Mouse (Mus musculus): ENCODE measurements around the gene Insr. TPM values are rescaled to one million over a fixed set of nuclear protein-coding genes. Genes with fewer than 3 reads are reported as not detected.
"Not testable (repeated sequence)": the region's sequence is repeated elsewhere in the genome, so short reads cannot be mapped to it uniquely, and the experiment has no call there.

The Insr gene
- polyA plus RNA-seq, 1 experiment from 2014 or later, result 20.7 TPM

DNA sequence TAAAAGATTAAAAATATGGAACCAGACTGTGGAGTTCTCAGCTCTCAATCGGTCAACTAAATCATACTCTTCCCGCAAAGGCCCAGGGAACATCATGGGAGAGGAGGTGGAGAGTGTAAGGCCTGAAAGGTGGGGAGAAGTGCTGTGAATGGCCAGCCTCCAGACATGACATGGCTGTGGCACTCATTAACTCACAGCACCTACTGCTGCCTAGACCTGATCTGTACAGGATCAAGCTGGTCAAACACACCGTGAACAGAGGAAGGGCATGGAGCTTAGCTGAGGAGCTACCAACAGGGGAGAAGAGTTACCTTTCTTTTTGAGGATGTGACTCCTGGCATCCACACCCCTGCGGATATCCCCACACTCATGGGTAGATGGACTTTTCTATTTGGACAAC is 102.0 kb downstream of the Insr start:
- Histone ChIP-seq H3K9ac (ENCODE audit: low read depth, low read length) (no peak overlapping the region), H3K27ac (ENCODE audit: low read depth, low read length) (no peak overlapping the region), H3K36me3 (ENCODE audit: control insufficient read depth, insufficient read depth) (peaks cover 34% of the 10 kb centered on the region), H3K4me3 (ENCODE audit: low read depth, low read length) (no peak overlapping the region), H3K9me3 (ENCODE audit: control insufficient read depth) (0 out of 2 replicates have a peak, but pooled peaks cover 3% of the 10 kb centered on the region), H3K4me2 (replicated peaks; ENCODE audit: low read depth) (no peak overlapping the region), H3K27me3 (replicated peaks; ENCODE audit: control insufficient read depth, insufficient read depth, low read length) (no peaks in the 10 kb centered on the region), H3K4me1 (replicated peaks; ENCODE audit: control insufficient read depth, insufficient read depth, low read length) (no peaks in the 10 kb centered on the region)
- 96% methylated on average over 4 of the region's 4 CpGs for WGBS
- TF ChIP-seq CTCF (IDR thresholded peaks at IDR 0.05; ENCODE audit: low read depth), result no peak
- ATAC-seq, result no peak

DNA sequence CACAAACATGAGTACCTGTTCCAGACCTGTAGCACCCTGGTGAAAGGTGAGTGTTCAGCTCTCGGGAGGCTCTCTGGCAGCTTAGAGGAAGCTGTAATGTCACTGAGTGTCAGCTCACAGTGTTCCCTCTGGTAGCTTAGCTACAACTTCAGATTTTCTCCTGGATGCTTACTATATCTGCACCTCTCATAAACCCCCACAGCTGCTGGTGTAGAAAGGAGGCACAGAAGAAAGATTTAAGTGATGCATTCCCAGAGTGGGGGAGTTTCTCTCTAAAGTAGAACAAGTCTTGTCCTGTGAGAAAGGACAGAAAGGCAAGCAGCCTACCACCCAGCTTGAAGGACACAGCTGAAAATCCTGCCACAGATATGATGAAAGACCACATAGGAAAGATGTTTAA is 107.2 kb downstream of the Insr start:
- Histone ChIP-seq H3K9me3 (ENCODE audit: control insufficient read depth) (0 out of 2 replicates have a peak, but pooled peaks cover 3% of the 10 kb centered on the region), H3K4me1 (replicated peaks; ENCODE audit: control insufficient read depth, insufficient read depth, low read length) (no peaks in the 10 kb centered on the region), H3K9ac (ENCODE audit: low read depth, low read length) (no peak overlapping the region), H3K27me3 (replicated peaks; ENCODE audit: control insufficient read depth, insufficient read depth, low read length) (no peaks in the 10 kb centered on the region), H3K27ac (ENCODE audit: low read depth, low read length) (no peak overlapping the region), H3K4me2 (replicated peaks; ENCODE audit: low read depth) (no peak overlapping the region), H3K36me3 (ENCODE audit: control insufficient read depth, insufficient read depth) (peaks cover 63% of the 10 kb centered on the region), H3K4me3 (ENCODE audit: low read depth, low read length) (no peak overlapping the region)
- no peak for TF ChIP-seq CTCF (IDR thresholded peaks at IDR 0.05; ENCODE audit: low read depth)
- WGBS, result 67% methylated on average over 1 of the region's 1 CpGs
- no peak for ATAC-seq

DNA sequence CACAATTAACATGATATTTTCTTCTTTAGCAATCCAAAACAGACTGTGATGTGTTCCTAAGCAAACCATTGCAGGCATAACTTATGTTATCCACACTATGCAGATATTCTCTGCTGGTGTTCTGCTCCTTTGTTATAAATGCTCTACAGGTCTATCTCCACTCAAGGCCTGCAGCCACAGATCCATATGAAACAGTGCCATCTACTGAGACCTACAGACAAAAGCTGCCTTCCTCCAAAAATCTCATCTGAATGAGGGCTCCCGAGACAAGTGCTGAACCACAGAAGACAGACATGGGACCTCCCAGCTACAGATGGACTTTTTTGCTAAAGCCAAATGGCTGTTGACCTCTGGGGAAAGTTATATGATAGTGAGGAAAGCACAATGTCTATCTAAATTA is 132.9 kb downstream of the Insr start:
- WGBS, result 70% methylated on average over 1 of the region's 1 CpGs
- no peak overlapping the region for H3K9ac ChIP-seq (ENCODE audit: low read depth, low read length)
- TF ChIP-seq CTCF (IDR thresholded peaks at IDR 0.05; ENCODE audit: low read depth), result 0 out of 2 replicates have a peak, but pooled peaks have one; percentile 4

DNA sequence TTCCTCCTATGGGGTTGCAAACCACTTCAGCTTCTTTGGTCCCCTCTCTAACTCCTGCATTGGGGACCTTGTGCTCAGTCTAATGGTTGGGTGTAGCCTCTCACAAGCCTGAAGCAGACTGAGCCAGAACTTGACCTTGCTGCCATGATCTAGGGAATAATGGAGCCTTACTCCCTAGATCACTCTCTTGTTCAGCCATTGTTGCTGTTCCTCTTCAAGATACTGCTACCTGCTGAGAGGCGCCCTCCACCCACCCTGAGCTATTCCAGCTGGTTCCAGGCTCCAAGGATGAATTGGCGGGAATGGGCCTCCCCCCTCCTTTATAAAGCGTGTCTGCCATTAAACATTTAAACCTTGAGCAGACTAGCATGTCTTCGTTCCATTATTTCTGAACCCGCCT is 179.0 kb downstream of the Insr start:
- not testable (repeated sequence) for H3K4me2 ChIP-seq (replicated peaks; ENCODE audit: low read depth); H3K36me3 ChIP-seq (ENCODE audit: control insufficient read depth, insufficient read depth); ATAC-seq; H3K9me3 ChIP-seq (ENCODE audit: control insufficient read depth); H3K4me1 ChIP-seq (replicated peaks; ENCODE audit: control insufficient read depth, insufficient read depth, low read length); H3K9ac ChIP-seq (ENCODE audit: low read depth, low read length); H3K27me3 ChIP-seq (replicated peaks; ENCODE audit: control insufficient read depth, insufficient read depth, low read length); H3K4me3 ChIP-seq (ENCODE audit: low read depth, low read length); H3K27ac ChIP-seq (ENCODE audit: low read depth, low read length)
- WGBS, result 81% methylated on average over 5 of the region's 5 CpGs

More for the DNA sequence above, 132.9 kb downstream of the Insr start:
- Histone ChIP-seq H3K4me1 (replicated peaks; ENCODE audit: control insufficient read depth, insufficient read depth, low read length) (no peaks in the 10 kb centered on the region), H3K4me2 (replicated peaks; ENCODE audit: low read depth) (no peak overlapping the region), H3K27ac (ENCODE audit: low read depth, low read length) (no peak overlapping the region), H3K4me3 (ENCODE audit: low read depth, low read length) (no peak overlapping the region), H3K36me3 (ENCODE audit: control insufficient read depth, insufficient read depth) (no peaks in the 10 kb centered on the region), H3K27me3 (replicated peaks; ENCODE audit: control insufficient read depth, insufficient read depth, low read length) (no peaks in the 10 kb centered on the region), H3K9me3 (ENCODE audit: control insufficient read depth) (no peaks in the 10 kb centered on the region)
- no peak for ATAC-seq

Small RNA genes within 50 kb of the gene (microRNA-seq; reads per million reads assigned to microRNA genes)
- gene Gm25775, result not detected

Other genes with a start within 250 kb of the Insr start
- 0.16 and 0.41 TPM in 2 replicates for gene A430078G23Rik, start 73.8 kb upstream of the Insr start, polyA plus RNA-seq (2015; fragmentation: Nextera tagmentation; extraction: Ambion mirVana)
- 4.5 and 5.7 TPM in 2 replicates for gene Arhgef18, start 113.4 kb upstream of the Insr start, polyA plus RNA-seq (2015; fragmentation: Nextera tagmentation; extraction: Ambion mirVana)
- gene Pex11g, start 188.1 kb upstream of the Insr start, polyA plus RNA-seq (2015; fragmentation: Nextera tagmentation; extraction: Ambion mirVana), result 14.3 and 14.9 TPM in 2 replicates
- not detected in 2 replicates for gene Tex45, start 191.2 kb upstream of the Insr start, polyA plus RNA-seq (2015; fragmentation: Nextera tagmentation; extraction: Ambion mirVana)
- 16.5 and 18.1 TPM in 2 replicates for gene Zfp358, start 213.5 kb upstream of the Insr start, polyA plus RNA-seq (2015; fragmentation: Nextera tagmentation; extraction: Ambion mirVana)
- gene Mcoln1, start 220.8 kb upstream of the Insr start, polyA plus RNA-seq (2015; fragmentation: Nextera tagmentation; extraction: Ambion mirVana), result 105 and 123 TPM in 2 replicates
- gene Pnpla6, start 235.8 kb upstream of the Insr start, polyA plus RNA-seq (2015; fragmentation: Nextera tagmentation; extraction: Ambion mirVana), result 36.1 and 43.9 TPM in 2 replicates